Mouse (Mus musculus) stomach, postnatal 0 days (tissue): ENCODE data around the gene 1110004F10Rik.

ENCODE experiments used
- CTCF ChIP-seq: IDR thresholded peaks from 2 replicates; pipeline ENCODE4 v1.5.1; 2016; ENCODE audit warnings: antibody characterized with exemption, low read depth, mild to moderate bottlenecking, moderate library complexity
- EP300 ChIP-seq: optimal IDR thresholded peaks from 2 replicates; pipeline ENCODE3; 2016; ENCODE audit warnings: antibody characterized with exemption

DNA sequence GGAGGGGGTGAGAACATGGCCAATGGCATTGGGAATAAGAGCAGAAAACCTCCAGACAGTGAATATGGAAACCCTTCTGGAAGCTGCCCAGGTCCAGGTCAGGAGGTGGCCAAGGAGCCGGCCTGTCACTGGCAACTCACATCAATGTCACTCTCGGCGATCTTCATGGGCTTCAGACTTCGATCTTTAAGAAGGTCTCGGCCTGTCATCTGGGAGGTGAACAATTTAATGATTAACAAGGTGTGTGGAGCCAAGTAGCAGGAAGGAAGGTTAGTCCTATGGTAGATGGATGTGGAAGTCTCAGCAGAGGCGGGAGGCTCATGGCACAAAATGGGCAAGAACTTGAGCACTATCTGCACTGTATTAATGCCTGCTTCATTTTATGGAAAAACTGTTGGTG, 105.8 kb downstream of the 1110004F10Rik start:
- no peak for TF ChIP-seq CTCF
- TF ChIP-seq EP300, result no peak
